Comparison of ENCODE assay signal across 7 mouse cellular contexts in the genomic region with DNA sequence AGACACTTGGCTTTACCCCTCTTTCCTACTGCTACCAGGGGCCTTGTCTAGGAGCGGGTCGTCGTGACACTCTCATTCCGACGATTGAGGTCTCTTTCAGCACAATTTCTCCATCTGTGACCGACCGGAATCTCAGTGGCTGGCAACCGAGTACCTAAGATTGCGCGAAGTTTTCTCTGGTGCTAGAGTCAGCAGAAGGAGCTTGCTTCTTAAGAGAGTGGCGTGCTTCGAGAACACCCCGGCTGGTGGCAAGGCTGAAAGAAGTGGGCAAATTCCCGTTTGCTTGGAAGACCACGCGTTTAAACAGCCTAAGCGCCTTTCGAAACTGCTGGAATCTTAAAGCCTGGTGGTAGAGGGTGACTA. TPM values are rescaled to one million over a fixed set of nuclear protein-coding genes. Genes with fewer than 3 reads are reported as not detected.
A peak's percentile ranks its signal among the peaks of the same experiment; 100 is the strongest.
DNase-seq lines count a peak whose midpoint lies in the region; ATAC-seq and TF ChIP-seq lines count a peak whose summit lies in the region.

No protein-coding gene starts in this region.

- no peak for TF ChIP-seq CTCF in lung, postnatal 0 days (IDR thresholded peaks at IDR 0.05)
- TF ChIP-seq CTCF in embryonic fibroblast, embryonic 13.5 days (IDR thresholded peaks at IDR 0.05; ENCODE audit: borderline replicate concordance, insufficient read depth, low read length), result no peak

- TF ChIP-seq EP300 in lung, postnatal 0 days (IDR thresholded peaks at IDR 0.05), result no peak

- H3K4me2 ChIP-seq in lung, postnatal 0 days (replicated peaks; ENCODE audit: low read depth, low read length), result peak overlapping the region; percentile 78
- H3K4me2 ChIP-seq in limb, embryonic 12.5 days, result peak overlapping the region; percentile 86
- peak overlapping the region; percentile 96 for H3K4me2 ChIP-seq in neural tube, embryonic 15.5 days

- no peak for TF ChIP-seq POLR2A in embryonic fibroblast, embryonic 13.5 days (IDR thresholded peaks at IDR 0.05; ENCODE audit: low read depth, low read length)

- 3% methylated on average over 18 of the region's 18 CpGs for WGBS in lung, postnatal 0 days
- 9% methylated on average over 18 of the region's 18 CpGs for WGBS in limb, embryonic 12.5 days
- 7% methylated on average over 18 of the region's 18 CpGs for WGBS in neural tube, embryonic 15.5 days

- H3K27me3 ChIP-seq in lung, postnatal 0 days (replicated peaks; ENCODE audit: insufficient read depth, low read length), result no peaks in the 10 kb centered on the region
- H3K27me3 ChIP-seq in limb, embryonic 12.5 days, result no peaks in the 10 kb centered on the region
- H3K27me3 ChIP-seq in neural tube, embryonic 15.5 days (replicated peaks), result no peaks in the 10 kb centered on the region

- H3K27ac ChIP-seq in lung, postnatal 0 days (ENCODE audit: low read length), result peak overlapping the region; percentile 88
- no peak overlapping the region for H3K27ac ChIP-seq in embryonic fibroblast, embryonic 13.5 days (ENCODE audit: insufficient read depth, low read length)
- no peak overlapping the region for H3K27ac ChIP-seq in limb, embryonic 12.5 days
- peak overlapping the region; percentile 91 for H3K27ac ChIP-seq in neural tube, embryonic 15.5 days (replicated peaks)

- H3K9ac ChIP-seq in lung, postnatal 0 days (replicated peaks; ENCODE audit: low read depth), result peak overlapping the region; percentile 86
- H3K9ac ChIP-seq in limb, embryonic 12.5 days (replicated peaks), result peak overlapping the region; percentile 97
- peak overlapping the region; percentile 97 for H3K9ac ChIP-seq in neural tube, embryonic 15.5 days (replicated peaks)

- H3K9me3 ChIP-seq in lung, postnatal 0 days (ENCODE audit: low read length), result no peaks in the 10 kb centered on the region
- H3K9me3 ChIP-seq in limb, embryonic 12.5 days, result no peaks in the 10 kb centered on the region
- H3K9me3 ChIP-seq in neural tube, embryonic 15.5 days (replicated peaks), result no peaks in the 10 kb centered on the region

- peaks cover 5% of the 10 kb centered on the region; the same call in 1 of the 2 replicates for H3K36me3 ChIP-seq in lung, postnatal 0 days (ENCODE audit: insufficient read depth, low read length)
- peaks cover 31% of the 10 kb centered on the region for H3K36me3 ChIP-seq in limb, embryonic 12.5 days
- peaks cover 22% of the 10 kb centered on the region for H3K36me3 ChIP-seq in neural tube, embryonic 15.5 days

- 0 out of 2 replicates have a peak, but pooled peaks have one; percentile 2 for ATAC-seq in lung, postnatal 0 days
- ATAC-seq in limb, embryonic 12.5 days (ENCODE audit: insufficient number of reproducible peaks, insufficient read depth, low FRiP score, low TSS enrichment, low read depth), result no peak
- ATAC-seq in neural tube, embryonic 15.5 days (ENCODE audit: low FRiP score), result no peak; the same call in 1 of the 2 replicates

- H3K4me3 ChIP-seq in lung, postnatal 0 days (ENCODE audit: low read depth, low read length), result peak overlapping the region; percentile 79
- peak overlapping the region; percentile 79 for H3K4me3 ChIP-seq in embryonic fibroblast, embryonic 13.5 days (ENCODE audit: insufficient read depth, low read length)
- H3K4me3 ChIP-seq in limb, embryonic 12.5 days (replicated peaks), result peak overlapping the region; percentile 93
- H3K4me3 ChIP-seq in neural tube, embryonic 15.5 days (replicated peaks), result peak overlapping the region; percentile 99

- peaks cover 25% of the 10 kb centered on the region; the same call in 1 of the 2 replicates for H3K4me1 ChIP-seq in lung, postnatal 0 days (ENCODE audit: insufficient read depth, low read depth, low read length)
- peaks cover 2% of the 10 kb centered on the region for H3K4me1 ChIP-seq in embryonic fibroblast, embryonic 13.5 days (ENCODE audit: control insufficient read depth, insufficient read depth, low read length)
- H3K4me1 ChIP-seq in limb, embryonic 12.5 days (replicated peaks), result peaks cover 34% of the 10 kb centered on the region
- peaks cover 60% of the 10 kb centered on the region for H3K4me1 ChIP-seq in neural tube, embryonic 15.5 days

- no peak for DNase-seq in lung, postnatal 0 days (ENCODE audit: low spot score)
- DNase-seq in lung, postnatal 10 days, result no peak
- no peak for DNase-seq in cerebellum, postnatal 10 days
- DNase-seq in testis, postnatal 10 days (ENCODE audit: low spot score), result no peak

RNA-seq across cellular contexts. Expression of gene Erh, which starts 0.3 kb away (rescaled TPM):
- polyA plus RNA-seq in lung, postnatal 0 days (2015; fragmentation: Nextera tagmentation; extraction: Ambion mirVana), result 104 and 122 TPM in 2 replicates
- 50.3 and 89.4 TPM in 2 replicates for polyA plus RNA-seq in embryonic fibroblast, embryonic 13.5 days (2011; ENCODE audit: insufficient read length, low read depth, missing spikeins)
- 357 and 362 TPM in 2 replicates for polyA plus RNA-seq in limb, embryonic 12.5 days (2016; fragmentation: Nextera tagmentation; extraction: Ambion mirVana)
- 258 and 270 TPM in 2 replicates for polyA plus RNA-seq in neural tube, embryonic 15.5 days (2015; fragmentation: Nextera tagmentation; extraction: Ambion mirVana)

RNA-seq across cellular contexts. Expression of gene Slc39a9, which starts 0.8 kb away (rescaled TPM):
- 14.9 and 16.6 TPM in 2 replicates for polyA plus RNA-seq in lung, postnatal 0 days (2015; fragmentation: Nextera tagmentation; extraction: Ambion mirVana)
- 31.6 and 32.1 TPM in 2 replicates for polyA plus RNA-seq in embryonic fibroblast, embryonic 13.5 days (2011; ENCODE audit: insufficient read length, low read depth, missing spikeins)
- 26.1 and 26.6 TPM in 2 replicates for polyA plus RNA-seq in limb, embryonic 12.5 days (2016; fragmentation: Nextera tagmentation; extraction: Ambion mirVana)
- 22.6 and 25.5 TPM in 2 replicates for polyA plus RNA-seq in neural tube, embryonic 15.5 days (2015; fragmentation: Nextera tagmentation; extraction: Ambion mirVana)

RNA-seq across cellular contexts. Expression of gene Plekhd1, which starts 47.9 kb away (rescaled TPM):
- 10.4 and 11.6 TPM in 2 replicates for polyA plus RNA-seq in lung, postnatal 0 days (2015; fragmentation: Nextera tagmentation; extraction: Ambion mirVana)
- not detected in 2 replicates for polyA plus RNA-seq in embryonic fibroblast, embryonic 13.5 days (2011; ENCODE audit: insufficient read length, low read depth, missing spikeins)
- 0.44 TPM in 1 of 2 replicates, not detected in the other for polyA plus RNA-seq in limb, embryonic 12.5 days (2016; fragmentation: Nextera tagmentation; extraction: Ambion mirVana)
- 10.5 and 11.8 TPM in 2 replicates for polyA plus RNA-seq in neural tube, embryonic 15.5 days (2015; fragmentation: Nextera tagmentation; extraction: Ambion mirVana)

Comparison
In these comparisons a context has a peak if more than half of its experiments do, and no peak if none do; other contexts are left out.
1. H3K27ac ChIP-seq: peak in lung, postnatal 0 days (single experiment) and neural tube, embryonic 15.5 days (single experiment); none in embryonic fibroblast, embryonic 13.5 days (single experiment) and limb, embryonic 12.5 days (single experiment).
2. Peak in every context shown above with its lines, with median percentiles within 50 percentile points of each other: H3K4me2 ChIP-seq, H3K4me3 ChIP-seq and H3K9ac ChIP-seq.